Mouse (Mus musculus) midbrain, embryonic 16.5 days (tissue): ENCODE results near the gene Mrps12. TPM values are rescaled to one million over a fixed set of nuclear protein-coding genes. Genes with fewer than 3 reads are reported as not detected.
A peak's percentile ranks its signal among the peaks of the same experiment; 100 is the strongest.

Source experiments
- ATAC-seq: fragments of 200-750 bp; cut with Nextera tagmentation; 2 replicates; pipeline ENCODE4 v1.8.0; 2017; ENCODE audit warnings: moderate TSS enrichment
- H3K27ac ChIP-seq: fragments of 300-500 bp; sonication (generic); 2 replicates; pipeline ENCODE4 v1.5.1; 2014; ENCODE audit warnings: mild to moderate bottlenecking, low read length, mixed read lengths
- H3K27me3 ChIP-seq: fragments of 300-500 bp; sonication (generic); 2 replicates; pipeline ENCODE4 v1.6.1; 2014; ENCODE audit warnings: low read depth, low read length, mixed read lengths; ENCODE audit not compliant: control insufficient read depth, insufficient read depth
- H3K36me3 ChIP-seq: fragments of 300-500 bp; sonication (generic); 2 replicates; pipeline ENCODE4 v1.6.1; 2014; ENCODE audit warnings: mild to moderate bottlenecking, low read length, moderate library complexity, mixed read lengths; ENCODE audit not compliant: control insufficient read depth, insufficient read depth
- H3K4me1 ChIP-seq: fragments of 300-500 bp; sonication (generic); 2 replicates; pipeline ENCODE4 v1.6.1; 2014; ENCODE audit warnings: mild to moderate bottlenecking, low read length, mixed read lengths; ENCODE audit not compliant: control insufficient read depth, insufficient read depth
- H3K4me2 ChIP-seq: fragments of 300-500 bp; sonication (generic); 2 replicates; pipeline ENCODE4 v1.6.1; 2014; ENCODE audit warnings: mild to moderate bottlenecking, low read length, mixed read lengths
- H3K4me3 ChIP-seq: fragments of 300-500 bp; sonication (generic); 2 replicates; pipeline ENCODE4 v1.5.1; 2014; ENCODE audit warnings: low read depth, mild to moderate bottlenecking, low read length, moderate library complexity, mixed read lengths
- H3K9ac ChIP-seq: fragments of 300-500 bp; sonication (generic); 2 replicates; pipeline ENCODE4 v1.6.1; 2014; ENCODE audit warnings: low read depth, low read length, mixed read lengths
- H3K9me3 ChIP-seq: fragments of 300-500 bp; sonication (generic); replicated peaks from 2 replicates; pipeline ENCODE4 v1.6.1; 2014; ENCODE audit warnings: mild to moderate bottlenecking, low read length, mixed read lengths; ENCODE audit not compliant: control insufficient read depth, poor library complexity, severe bottlenecking
- WGBS: fragments of 180-500 bp; shearing (Covaris S2); extraction: QIAGEN DNeasy Blood & Tissue Kit; methylation state at CpG from one replicate; pipeline ENCODE4 v1.1.7; 2014; 5-methylcytosine and 5-hydroxymethylcytosine counted together
- polyA plus RNA-seq: library from polyadenylated mRNA; unstranded; fragments of >200 nt; fragmentation: Nextera tagmentation; extraction: Ambion mirVana; gene quantifications from 2 replicates; pipeline ENCODE4 v1.2.1, GENCODE M21; 2015

Mrps12 gene
- polyA plus RNA-seq, 1 experiment from 2014 or later = 95.8 TPM

DNA sequence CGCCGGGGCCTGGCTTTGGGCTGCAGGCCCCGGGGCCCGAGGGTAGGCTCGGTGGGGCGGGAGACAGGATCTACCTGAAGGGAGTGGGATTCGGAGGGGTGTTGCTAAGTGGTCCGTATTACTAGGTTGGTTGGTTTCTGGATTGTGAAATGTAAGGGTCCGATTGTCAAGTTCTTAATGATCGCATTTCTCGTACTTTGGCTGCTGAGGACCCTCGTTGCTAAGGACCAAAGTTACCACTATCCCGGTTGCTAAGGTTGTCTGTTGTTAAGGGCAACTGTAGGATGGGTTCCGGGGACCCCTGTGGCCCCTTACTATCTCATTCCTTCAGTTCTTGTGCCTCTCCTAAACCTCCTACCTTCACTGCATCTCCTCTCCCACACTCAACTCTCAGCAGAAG lies 25.3 kb upstream of the Mrps12 start:
- H3K27me3 ChIP-seq = no peaks in the 10 kb centered on the region
- ATAC-seq = peak; percentile 33
- H3K9me3 ChIP-seq = no peaks in the 10 kb centered on the region
- peak overlapping the region; percentile 61 for H3K4me2 ChIP-seq
- no peak overlapping the region for H3K27ac ChIP-seq
- 2% methylated on average over 14 of the region's 14 CpGs for WGBS
- peaks cover 25% of the 10 kb centered on the region for H3K4me1 ChIP-seq
- 0 out of 2 replicates have a peak, but pooled peaks cover under 1% of the 10 kb centered on the region for H3K36me3 ChIP-seq
- H3K9ac ChIP-seq = peak overlapping the region; percentile 73
- H3K4me3 ChIP-seq = peak overlapping the region; percentile 69

DNA sequence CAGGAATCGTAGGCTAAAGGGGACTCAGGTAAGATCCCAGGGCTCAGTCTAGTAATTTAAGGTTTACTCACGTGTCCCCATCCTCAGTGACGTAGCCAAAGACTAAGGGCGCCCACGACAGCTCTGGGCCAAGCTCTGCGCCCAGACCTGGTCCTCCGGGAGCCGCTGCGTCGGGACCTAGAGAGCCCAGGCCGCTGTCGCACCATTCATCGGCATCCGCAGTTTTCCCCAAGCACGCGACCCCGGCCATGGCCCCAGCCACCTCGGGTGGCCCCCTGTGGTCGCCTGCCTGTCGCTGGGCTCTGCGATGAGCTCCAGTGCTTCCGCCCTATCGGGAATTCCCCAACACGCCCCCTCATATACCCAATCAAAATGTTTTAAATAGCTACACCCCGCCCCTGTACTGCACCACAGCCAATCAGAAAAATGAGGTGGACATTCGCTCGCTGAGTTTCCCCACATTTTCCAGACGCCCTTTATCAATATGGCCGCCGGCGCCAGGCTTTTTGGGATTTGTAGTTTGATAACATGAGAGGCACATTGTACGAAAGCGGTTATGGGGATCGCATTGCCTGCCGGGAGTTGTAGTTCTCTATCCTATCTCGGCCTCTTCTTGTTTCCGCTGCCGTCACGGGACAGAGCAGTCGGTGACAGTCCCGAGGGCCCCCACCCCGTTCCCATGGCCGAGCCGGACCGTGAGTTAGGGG lies 24.7 kb upstream of the Mrps12 start, which contains the start of gene Sirt2:
Gene Sirt2 (plus strand): TSS at position 563 of the 707 bp plus-strand sequence.
- peak within 1 kb of the TSS; percentile 69 for H3K4me3 ChIP-seq
- peak within 1 kb of the TSS; percentile 74 for H3K9ac ChIP-seq
- ATAC-seq = peak; percentile 98
- H3K36me3 ChIP-seq = peaks cover 4% of the 10 kb centered on the region; the same call in 1 of the 2 replicates
- no peak within 1 kb of the TSS for H3K27ac ChIP-seq
- H3K4me1 ChIP-seq = peaks cover 25% of the 10 kb centered on the region
- under 1% methylated on average over 45 of the region's 45 CpGs for WGBS
- H3K9me3 ChIP-seq = no peaks in the 10 kb centered on the region
- H3K4me2 ChIP-seq = peak within 1 kb of the TSS; percentile 65
- no peaks in the 10 kb centered on the region for H3K27me3 ChIP-seq

DNA sequence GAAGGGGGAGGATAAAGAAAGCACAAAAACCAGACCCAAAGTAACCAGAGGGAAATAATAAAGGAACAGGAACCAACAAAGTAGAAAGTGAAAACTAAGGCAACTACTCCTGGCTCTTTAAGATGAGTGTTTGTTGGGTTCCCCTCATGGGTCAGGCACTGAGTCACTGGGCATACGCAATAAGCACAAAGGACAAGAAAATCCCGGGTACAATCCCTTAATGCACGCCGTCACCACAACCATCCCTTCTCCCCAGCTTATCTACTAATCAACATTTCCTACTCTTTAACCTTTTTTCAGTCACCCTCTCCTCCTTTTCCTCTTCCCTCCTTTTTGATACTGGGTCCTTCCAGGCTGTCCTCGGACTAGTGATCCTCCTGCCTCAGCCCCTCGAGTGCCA lies 23.6 kb upstream of the Mrps12 start:
- Histone ChIP-seq H3K27ac (no peak overlapping the region), H3K4me2 (peak overlapping the region; percentile 65), H3K9me3 (no peaks in the 10 kb centered on the region), H3K4me1 (peaks cover 25% of the 10 kb centered on the region), H3K9ac (no peak overlapping the region), H3K36me3 (peaks cover 4% of the 10 kb centered on the region; the same call in 1 of the 2 replicates), H3K4me3 (peak overlapping the region; percentile 69; the same call in 1 of the 2 replicates), H3K27me3 (no peaks in the 10 kb centered on the region)
- ATAC-seq = no peak
- 82% methylated on average over 6 of the region's 6 CpGs for WGBS

GRCm38 (mm10) chr7:28761907-28762306 lies 20.3 kb upstream of the Mrps12 start:
- H3K27ac ChIP-seq = no peak overlapping the region
- ATAC-seq = no peak
- H3K9me3 ChIP-seq = no peaks in the 10 kb centered on the region
- H3K4me2 ChIP-seq = no peak overlapping the region
- peaks cover 11% of the 10 kb centered on the region for H3K4me1 ChIP-seq
- H3K36me3 ChIP-seq = peaks cover 13% of the 10 kb centered on the region; the same call in 1 of the 2 replicates
- WGBS = 92% methylated on average over 9 of the region's 9 CpGs
- H3K9ac ChIP-seq = no peak overlapping the region
- H3K4me3 ChIP-seq = no peak overlapping the region
- no peaks in the 10 kb centered on the region for H3K27me3 ChIP-seq

DNA sequence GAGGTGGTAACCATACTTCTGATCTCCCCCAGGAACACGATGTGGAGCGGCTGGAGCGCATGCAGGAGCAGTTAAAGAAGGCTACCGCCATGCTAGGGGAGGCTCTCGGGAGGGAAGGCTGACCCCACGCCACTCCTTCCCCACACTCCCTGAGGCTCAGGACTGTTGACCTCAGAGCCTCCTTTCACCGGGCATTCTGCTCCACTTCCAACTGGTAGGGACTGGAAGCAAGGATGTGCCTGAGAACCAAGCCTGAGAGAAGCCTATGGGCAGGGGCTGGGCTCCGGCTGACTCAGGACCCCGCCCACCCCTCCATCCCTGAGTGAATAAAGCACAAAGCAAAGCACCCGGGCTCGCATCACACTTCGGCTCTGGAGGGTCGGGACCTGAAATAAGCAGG lies 17.0 kb upstream of the Mrps12 start:
- H3K9me3 ChIP-seq = no peaks in the 10 kb centered on the region
- no peak for ATAC-seq
- peaks cover 6% of the 10 kb centered on the region; the same call in 1 of the 2 replicates for H3K27me3 ChIP-seq
- H3K9ac ChIP-seq = no peak overlapping the region
- H3K36me3 ChIP-seq = peaks cover 13% of the 10 kb centered on the region; the same call in 1 of the 2 replicates
- WGBS = 80% methylated on average over 13 of the region's 13 CpGs
- H3K4me1 ChIP-seq = peaks cover 5% of the 10 kb centered on the region
- no peak overlapping the region for H3K27ac ChIP-seq
- no peak overlapping the region for H3K4me3 ChIP-seq
- no peak overlapping the region for H3K4me2 ChIP-seq

DNA sequence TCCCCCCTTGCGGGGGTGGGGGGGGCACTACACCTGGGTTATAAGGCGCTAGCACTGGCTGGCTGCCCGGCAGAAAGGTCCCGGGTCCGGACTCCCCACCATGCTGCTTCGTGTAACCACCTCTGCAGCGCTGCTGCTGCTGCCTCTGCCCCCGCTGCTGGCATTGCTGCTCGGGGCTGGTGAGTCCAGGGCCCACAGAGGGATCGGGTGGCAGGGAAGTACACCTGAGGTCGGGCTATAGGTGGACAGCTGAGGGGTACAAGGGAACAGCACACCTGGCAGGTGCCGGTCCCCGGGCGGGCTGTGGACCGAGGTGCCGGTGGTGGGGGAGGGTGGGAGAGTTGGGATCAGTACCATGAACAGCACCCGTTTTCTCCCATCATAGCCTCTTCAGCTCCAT lies 14.5 kb upstream of the Mrps12 start, which contains the start of gene Ccer2:
Gene Ccer2 (plus strand): TSS at position 96 of the 400 bp plus-strand sequence.
- Histone ChIP-seq H3K4me1 (peaks cover 5% of the 10 kb centered on the region), H3K36me3 (peaks cover 9% of the 10 kb centered on the region; the same call in 1 of the 2 replicates), H3K9ac (peak within 1 kb of the TSS; percentile 50), H3K27me3 (peaks cover 6% of the 10 kb centered on the region; the same call in 1 of the 2 replicates), H3K27ac (no peak within 1 kb of the TSS), H3K9me3 (no peaks in the 10 kb centered on the region), H3K4me2 (peak within 1 kb of the TSS; percentile 52), H3K4me3 (peak within 1 kb of the TSS; percentile 22)
- ATAC-seq = no peak
- 2% methylated on average over 16 of the region's 17 CpGs for WGBS

GRCm38 (mm10) chr7:28749935-28750334 lies 8.3 kb upstream of the Mrps12 start:
- Histone ChIP-seq H3K27me3 (no peaks in the 10 kb centered on the region), H3K4me3 (no peak overlapping the region), H3K27ac (no peak overlapping the region), H3K4me2 (no peak overlapping the region), H3K9ac (no peak overlapping the region), H3K4me1 (no peaks in the 10 kb centered on the region), H3K36me3 (no peaks in the 10 kb centered on the region), H3K9me3 (no peaks in the 10 kb centered on the region)
- WGBS = 98% methylated on average over 7 of the region's 7 CpGs
- no peak for ATAC-seq

DNA sequence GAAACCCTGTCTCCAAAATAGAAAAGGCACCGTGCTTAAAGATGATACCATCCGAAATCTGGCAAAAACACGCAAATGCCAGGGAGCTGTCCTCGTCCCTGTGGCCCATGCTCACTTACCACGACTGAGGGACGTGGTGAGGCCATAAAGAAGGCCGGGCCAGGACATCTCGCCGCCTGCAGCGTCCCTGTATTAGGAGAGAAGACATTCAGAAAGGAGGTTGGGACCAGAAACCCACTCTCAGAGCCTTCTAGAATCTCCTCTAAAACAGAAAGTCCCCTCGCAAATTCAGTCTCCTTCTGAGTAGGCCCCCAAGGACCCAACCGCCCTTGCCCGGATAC lies 282 bp downstream of the Mrps12 start:
- no peaks in the 10 kb centered on the region for H3K27me3 ChIP-seq
- H3K4me2 ChIP-seq = peak overlapping the region; percentile 72
- peak overlapping the region; percentile 66 for H3K4me3 ChIP-seq
- peaks cover 7% of the 10 kb centered on the region for H3K4me1 ChIP-seq
- peak overlapping the region; percentile 48 for H3K27ac ChIP-seq
- WGBS = 2% methylated on average over 13 of the region's 13 CpGs
- ATAC-seq = peak; percentile 26; the same call in 1 of the 2 replicates
- H3K9ac ChIP-seq = peak overlapping the region; percentile 61
- peaks cover 11% of the 10 kb centered on the region; the same call in 1 of the 2 replicates for H3K36me3 ChIP-seq
- no peaks in the 10 kb centered on the region for H3K9me3 ChIP-seq

DNA sequence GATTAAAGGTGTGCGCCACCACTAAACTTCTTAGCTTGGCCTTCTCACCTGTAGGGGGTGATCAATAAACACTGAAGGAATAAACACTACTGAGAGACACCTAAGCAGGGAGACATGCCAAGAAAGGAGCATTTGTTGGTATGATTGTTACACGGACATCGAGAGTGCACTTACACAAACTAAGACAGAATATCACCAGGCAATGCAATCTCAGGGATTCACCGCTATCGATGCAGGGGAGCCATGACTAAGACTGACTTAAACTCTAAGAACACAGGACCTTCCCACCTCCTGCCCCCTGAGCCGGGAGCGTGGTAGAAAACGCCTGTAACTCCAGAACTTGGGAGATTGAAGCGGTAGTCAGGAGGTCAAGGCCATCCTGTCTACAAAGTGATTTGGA lies 671 bp downstream of the Mrps12 start:
- H3K4me1 ChIP-seq = peaks cover 7% of the 10 kb centered on the region
- peak overlapping the region; percentile 66 for H3K4me3 ChIP-seq
- no peaks in the 10 kb centered on the region for H3K9me3 ChIP-seq
- H3K4me2 ChIP-seq = peak overlapping the region; percentile 72
- H3K27ac ChIP-seq = peak overlapping the region; percentile 48
- H3K36me3 ChIP-seq = peaks cover 11% of the 10 kb centered on the region; the same call in 1 of the 2 replicates
- no peaks in the 10 kb centered on the region for H3K27me3 ChIP-seq
- H3K9ac ChIP-seq = peak overlapping the region; percentile 61
- 40% methylated on average over 9 of the region's 9 CpGs for WGBS
- no peak for ATAC-seq
